Mouse (Mus musculus) spleen, adult 18-20 months (tissue): ENCODE results near the gene Nfe2l2.
"Not testable (repeated sequence)": the region's sequence is repeated elsewhere in the genome, so short reads cannot be mapped to it uniquely, and the experiment has no call there.

Experiments
- DNase-seq, 2 experiments: peaks; one replicate each; pipeline ENCODE4 v3.0.0; 2022; ENCODE audit warnings: mixed read lengths in 2 of 2

Nfe2l2 gene

GRCm38 (mm10) chr2:75642795-75643550, 61.5 kb downstream of the Nfe2l2 start:
- no peak for DNase-seq

- DNase-seq = not testable (repeated sequence)
Measured at GRCm38 (mm10) chr2:75642312-75642711, 62.1 kb downstream of the Nfe2l2 start.

DNA sequence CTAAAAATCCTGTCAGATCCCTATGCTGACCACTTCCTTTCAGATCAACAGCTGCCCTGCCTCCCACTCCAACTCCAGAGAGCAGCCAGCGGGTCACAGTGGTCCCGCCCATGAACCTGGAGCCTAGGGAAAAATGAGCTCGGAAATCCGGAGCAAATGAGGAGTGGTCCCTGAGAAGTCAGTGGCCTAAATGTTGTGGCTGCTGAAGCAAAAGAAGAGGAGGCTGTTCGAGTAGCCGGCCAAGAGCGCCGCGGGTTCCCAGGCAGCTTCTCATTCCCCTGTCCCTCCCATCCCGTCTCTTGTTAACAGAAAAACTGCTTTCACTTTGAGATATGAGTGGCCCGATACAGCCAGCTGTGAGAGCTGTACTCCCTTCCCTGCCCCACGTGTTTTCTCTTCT, 64.9 kb downstream of the Nfe2l2 start:
- not testable (repeated sequence) for DNase-seq

GRCm38 (mm10) chr2:75637822-75638221, 66.6 kb downstream of the Nfe2l2 start:
- not testable (repeated sequence) for DNase-seq

GRCm38 (mm10) chr2:75637361-75637760, 67.1 kb downstream of the Nfe2l2 start:
- no peak for DNase-seq

DNA sequence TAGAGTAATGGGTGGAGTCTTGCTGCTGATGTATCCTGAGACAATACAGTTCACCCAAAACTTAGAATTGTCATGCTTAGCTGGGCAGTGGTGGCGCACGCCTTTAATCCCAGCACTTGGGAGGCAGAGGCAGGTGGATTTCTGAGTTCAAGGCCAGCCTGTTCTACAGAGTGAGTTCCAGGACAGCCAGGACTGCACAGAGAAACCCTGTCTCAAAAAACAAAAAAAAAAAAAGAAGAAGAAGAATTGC, 67.5 kb downstream of the Nfe2l2 start:
- not testable (repeated sequence) for DNase-seq

DNA sequence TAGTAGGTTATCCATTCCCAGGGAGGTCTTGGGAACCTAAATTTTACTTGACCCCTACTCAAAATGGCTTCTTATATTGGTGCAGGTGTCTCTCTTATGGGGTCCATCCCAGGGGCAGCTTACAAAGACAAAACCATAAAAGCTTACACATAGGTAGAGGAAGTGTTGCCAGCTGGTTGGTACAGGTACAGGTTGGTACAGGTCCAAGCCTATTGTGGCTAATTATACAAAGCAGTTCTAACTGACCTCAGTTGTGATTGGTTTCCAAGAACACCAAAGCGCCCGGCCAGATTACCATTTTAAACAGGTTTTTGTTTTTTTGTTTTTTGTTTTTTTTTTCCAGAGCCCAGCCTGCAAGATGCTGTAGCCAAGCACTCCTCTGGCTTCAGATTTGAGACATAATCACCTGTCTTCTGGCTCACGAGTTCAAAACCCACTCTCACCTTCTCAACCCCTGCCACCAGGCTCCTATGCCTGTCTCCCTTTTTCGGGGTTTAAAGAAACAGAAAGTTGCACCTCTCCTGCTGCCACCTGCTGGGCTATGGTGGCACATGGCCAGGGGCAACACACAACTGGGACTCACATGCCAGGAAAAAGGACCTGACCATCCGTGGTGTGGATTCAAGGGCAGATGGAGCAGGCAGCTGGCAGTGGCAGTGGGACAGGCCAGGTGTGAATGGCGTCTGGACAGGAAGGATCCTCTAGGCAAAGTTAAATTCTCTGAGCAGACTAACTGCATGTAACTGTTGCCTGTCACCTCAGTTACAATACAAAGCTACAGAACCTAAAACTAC, 68.0 kb downstream of the Nfe2l2 start:
- DNase-seq = peak; percentile 36 to 65

- not testable (repeated sequence) for DNase-seq
Measured at GRCm38 (mm10) chr2:75634431-75634830, 70.0 kb downstream of the Nfe2l2 start.

- no peak for DNase-seq
Measured at GRCm38 (mm10) chr2:75633784-75634183, 70.7 kb downstream of the Nfe2l2 start.

GRCm38 (mm10) chr2:75633381-75633780, 71.1 kb downstream of the Nfe2l2 start:
- DNase-seq = no peak

- DNase-seq = no peak
Measured at GRCm38 (mm10) chr2:75632721-75633181, 71.7 kb downstream of the Nfe2l2 start.

- DNase-seq = no peak
Measured at GRCm38 (mm10) chr2:75632043-75632442, 72.4 kb downstream of the Nfe2l2 start.

- no peak for DNase-seq
Measured at GRCm38 (mm10) chr2:75631421-75631820, 73.0 kb downstream of the Nfe2l2 start.

DNA sequence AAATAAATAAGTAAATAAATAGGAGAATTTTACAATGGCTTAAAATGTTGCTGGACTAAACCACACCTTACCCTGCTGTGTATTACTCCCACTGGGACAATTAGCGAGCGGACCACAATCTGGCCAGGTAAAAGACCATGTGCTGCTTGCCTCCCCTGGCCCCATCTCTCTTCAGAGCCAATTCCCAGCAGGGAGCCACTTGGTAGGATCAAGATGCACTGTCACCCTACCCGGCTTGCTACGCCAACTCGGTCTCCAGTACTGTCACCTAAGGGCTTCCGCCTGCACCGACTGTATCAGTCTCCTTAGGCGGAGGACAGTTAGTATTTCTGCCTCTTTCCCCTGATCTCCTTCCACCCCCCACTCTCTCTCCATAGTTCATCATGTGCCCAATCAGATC, 76.0 kb downstream of the Nfe2l2 start:
- no peak for DNase-seq

- DNase-seq = no peak
Measured at GRCm38 (mm10) chr2:75626597-75627440, 77.6 kb downstream of the Nfe2l2 start.
